Mouse (Mus musculus) MEL (cell line): ENCODE measurements around the gene Slc35g3. TPM values are rescaled to one million over a fixed set of nuclear protein-coding genes. Genes with fewer than 3 reads are reported as not detected.

ENCODE experiments used
- DNase-seq: peaks from one replicate; pipeline ENCODE4 v3.0.0; 2011; ENCODE audit warnings: low read depth, low spot score
- H3K27ac ChIP-seq: 2 replicates; pipeline ENCODE4 v1.5.1; 2012; ENCODE audit warnings: low read depth, mild to moderate bottlenecking, control low read depth, low read length, moderate library complexity; ENCODE audit not compliant: control insufficient read depth
- H3K27me3 ChIP-seq, 2 experiments: fragments of 150-350 bp in 1 of 2; sonication (generic) in 1 of 2; 2 replicates each; pipeline ENCODE4 v1.6.1; 2012; ENCODE audit warnings: low read length in 2 of 2, mild to moderate bottlenecking in 2 of 2, improper control_type of control experiment in 1 of 2, moderate library complexity in 1 of 2; ENCODE audit not compliant: insufficient read depth in 2 of 2, control insufficient read depth in 1 of 2
- H3K36me3 ChIP-seq, 2 experiments: 2 replicates each; pipeline ENCODE4 v1.6.1; 2012 to 2014; ENCODE audit warnings: low read length in 2 of 2, improper control_type of control experiment in 1 of 2, inconsistent platforms in 1 of 2, mild to moderate bottlenecking in 1 of 2; ENCODE audit not compliant: insufficient read depth in 2 of 2, control insufficient read depth in 1 of 2
- H3K4me1 ChIP-seq, 2 experiments: fragments of 150-350 bp in 1 of 2; sonication (generic) in 1 of 2; 2 replicates each; pipeline ENCODE4 v1.6.1; 2012; ENCODE audit warnings: low read length in 2 of 2, improper control_type of control experiment in 1 of 2, mild to moderate bottlenecking in 1 of 2; ENCODE audit not compliant: insufficient read depth in 2 of 2, control insufficient read depth in 1 of 2
- H3K4me3 ChIP-seq, 2 experiments: fragments of 150-350 bp in 1 of 2; sonication (generic) in 1 of 2; 2 replicates each; pipeline ENCODE4 v1.5.1; 2012; ENCODE audit warnings: low read depth in 2 of 2, low read length in 2 of 2, mild to moderate bottlenecking in 2 of 2, moderate library complexity in 2 of 2, control low read depth in 1 of 2, improper control_type of control experiment in 1 of 2; ENCODE audit not compliant: control insufficient read depth in 1 of 2, insufficient read depth in 1 of 2
- H3K79me2 ChIP-seq: 2 replicates; pipeline ENCODE4 v1.6.1; 2012; ENCODE audit warnings: mild to moderate bottlenecking, low read length, moderate library complexity; ENCODE audit not compliant: control insufficient read depth, poor library complexity, insufficient read depth
- H3K9ac ChIP-seq: 2 replicates; pipeline ENCODE4 v1.6.1; 2012; ENCODE audit warnings: low read depth, mild to moderate bottlenecking, control low read depth, low read length, moderate library complexity; ENCODE audit not compliant: control insufficient read depth, poor library complexity, severe bottlenecking
- H3K9me3 ChIP-seq: fragments of 150-350 bp; sonication (generic); replicated peaks from 2 replicates; pipeline ENCODE4 v1.6.1; 2012; ENCODE audit warnings: mild to moderate bottlenecking, low read length, improper control_type of control experiment, moderate library complexity; ENCODE audit not compliant: insufficient read depth
- BHLHE40 ChIP-seq: IDR thresholded peaks from 2 replicates; pipeline ENCODE4 v1.6.1; 2012; ENCODE audit warnings: low read depth, mild to moderate bottlenecking, inconsistent platforms, low read length, improper control_type of control experiment, borderline replicate concordance
- CHD1 ChIP-seq: IDR thresholded peaks from 2 replicates; pipeline ENCODE4 v1.6.1; 2012; ENCODE audit warnings: low read depth, mild to moderate bottlenecking, inconsistent platforms, low read length, improper control_type of control experiment
- CHD2 ChIP-seq: IDR thresholded peaks from 2 replicates; pipeline ENCODE4 v1.6.1; 2011; ENCODE audit warnings: low read length, improper control_type of control experiment
- E2F4 ChIP-seq: IDR thresholded peaks from 2 replicates; pipeline ENCODE4 v1.6.1; 2011; ENCODE audit warnings: low read depth, low read length, improper control_type of control experiment, borderline replicate concordance
- GABPA ChIP-seq: IDR thresholded peaks from 2 replicates; pipeline ENCODE4 v1.6.1; 2012; ENCODE audit warnings: low read depth, mild to moderate bottlenecking, inconsistent platforms, low read length, improper control_type of control experiment, moderate library complexity
- GATA1 ChIP-seq: IDR thresholded peaks from 2 replicates; pipeline ENCODE4 v1.6.1; 2011; ENCODE audit warnings: low read depth, low read length, improper control_type of control experiment
- HCFC1 ChIP-seq: IDR thresholded peaks from 2 replicates; pipeline ENCODE4 v1.6.1; 2012; ENCODE audit warnings: low read depth, mild to moderate bottlenecking, inconsistent platforms, low read length, improper control_type of control experiment, moderate library complexity
- KAT2A ChIP-seq: conservative IDR thresholded peaks from 2 replicates; pipeline ENCODE4 v1.6.1; 2012; ENCODE audit warnings: low read depth, low read length, improper control_type of control experiment, inconsistent platforms
- MAFK ChIP-seq: IDR thresholded peaks from 2 replicates; pipeline ENCODE4 v1.6.1; 2011; ENCODE audit warnings: low read depth, mild to moderate bottlenecking, low read length, improper control_type of control experiment, borderline replicate concordance
- MYC ChIP-seq: IDR thresholded peaks from 2 replicates; pipeline ENCODE4 v1.6.1; 2011; ENCODE audit warnings: low read depth, mild to moderate bottlenecking, low read length, improper control_type of control experiment, moderate library complexity
- NRF1 ChIP-seq: IDR thresholded peaks from 2 replicates; pipeline ENCODE4 v1.6.1; 2014; ENCODE audit warnings: low read depth, mild to moderate bottlenecking, inconsistent platforms, low read length, improper control_type of control experiment, moderate library complexity; ENCODE audit not compliant: poor library complexity, insufficient read depth, severe bottlenecking
- POLR2AphosphoS2 ChIP-seq: IDR thresholded peaks from 2 replicates; pipeline ENCODE4 v1.6.1; 2011; ENCODE audit warnings: low read length, improper control_type of control experiment
- RAD21 ChIP-seq: IDR thresholded peaks from 2 replicates; pipeline ENCODE4 v1.6.1; 2011; ENCODE audit warnings: mild to moderate bottlenecking, low read depth, low read length, improper control_type of control experiment
- TAL1 ChIP-seq: IDR thresholded peaks from 2 replicates; pipeline ENCODE4 v1.6.1; 2012; ENCODE audit warnings: mild to moderate bottlenecking, inconsistent platforms, low read length, moderate library complexity, mixed read lengths
- TBP ChIP-seq: IDR thresholded peaks from 2 replicates; pipeline ENCODE4 v1.8.0; 2011; ENCODE audit warnings: low read depth, low read length, improper control_type of control experiment
- TCF12 ChIP-seq: IDR thresholded peaks from 2 replicates; pipeline ENCODE4 v1.6.1; 2014; ENCODE audit warnings: low read depth, mild to moderate bottlenecking, inconsistent platforms, low read length, improper control_type of control experiment, moderate library complexity
- UBTF ChIP-seq: IDR thresholded peaks from 2 replicates; pipeline ENCODE4 v1.6.1; 2012; ENCODE audit warnings: low read depth, mild to moderate bottlenecking, inconsistent platforms, low read length, improper control_type of control experiment, moderate library complexity, borderline replicate concordance; ENCODE audit not compliant: insufficient read depth
- USF2 ChIP-seq, 2 experiments: IDR thresholded peaks; 2 replicates each; pipeline ENCODE4 v1.6.1; 2011 to 2012; ENCODE audit warnings: improper control_type of control experiment in 2 of 2, low read length in 2 of 2, borderline replicate concordance in 1 of 2, inconsistent platforms in 1 of 2, low read depth in 1 of 2, mild to moderate bottlenecking in 1 of 2; ENCODE audit not compliant: insufficient read depth in 1 of 2
- polyA plus RNA-seq, 2 experiments: library from polyadenylated mRNA; stranded (reverse) in 1 of 2; unstranded in 1 of 2; fragments of >175 nt in 1 of 2; fragments of >200 nt in 1 of 2; gene quantifications; 2 replicates each; pipeline versions ENCODE4 v1.2.1 to v1.2.4; 2012; ENCODE audit warnings: low replicate concordance in 2 of 2, low read depth in 1 of 2; ENCODE audit not compliant: insufficient read length in 2 of 2, insufficient read depth in 1 of 2, missing spikeins in 1 of 2
- total RNA-seq: library from RNA; depleted of rRNA; stranded (reverse); fragments of 300-350 nt; gene quantifications from 2 replicates; pipeline ENCODE4 v1.2.3, GENCODE M21; 2012

Gene Slc35g3
- total and polyA plus RNA-seq, 3 experiments, result 0.08 to 0.22 TPM; not detected in 1

- H3K27me3 ChIP-seq, result no peaks in the 10 kb centered on the region
- H3K4me1 ChIP-seq, result no peaks in the 10 kb centered on the region
- TF ChIP-seq POLR2AphosphoS2, result no peak
- no peak for TF ChIP-seq TBP
- no peak for TF ChIP-seq UBTF
- no peak for TF ChIP-seq HCFC1
- no peak for TF ChIP-seq BHLHE40
- no peak for TF ChIP-seq USF2 (IDR thresholded peaks at IDR 0.05; ENCODE audit: borderline replicate concordance in 1 of 2, insufficient read depth in 1 of 2, low read depth in 1 of 2, low read length in 2 of 2)
- no peak for TF ChIP-seq NRF1
- no peak for TF ChIP-seq RAD21
- no peak for TF ChIP-seq TAL1
- TF ChIP-seq E2F4, result no peak
- no peak for TF ChIP-seq CHD2
- TF ChIP-seq GABPA, result no peak
- TF ChIP-seq MAFK, result no peak
- no peak for TF ChIP-seq KAT2A
- no peak for TF ChIP-seq MYC
- no peak for TF ChIP-seq TCF12
- no peak overlapping the region for H3K9ac ChIP-seq
- no peak overlapping the region for H3K27ac ChIP-seq
- H3K79me2 ChIP-seq, result no peaks in the 10 kb centered on the region
- no peaks in the 10 kb centered on the region for H3K9me3 ChIP-seq
- no peak for DNase-seq
- no peaks in the 10 kb centered on the region for H3K36me3 ChIP-seq
- H3K4me3 ChIP-seq, result no peak overlapping the region
Observed at GRCm38 (mm10) chr11:69775716-69776115, 13.9 kb upstream of the Slc35g3 start.

- no peak for TF ChIP-seq GATA1
- TF ChIP-seq CHD1, result no peak
- no peak for TF ChIP-seq UBTF
- TF ChIP-seq, all 39 proteins: peak for 0
- H3K9ac ChIP-seq, result no peak overlapping the region
- no peak overlapping the region for H3K4me3 ChIP-seq
- DNase-seq, result no peak
- no peaks in the 10 kb centered on the region for H3K9me3 ChIP-seq
- no peak overlapping the region for H3K27ac ChIP-seq
- no peaks in the 10 kb centered on the region for H3K36me3 ChIP-seq
- no peaks in the 10 kb centered on the region for H3K4me1 ChIP-seq
- no peaks in the 10 kb centered on the region for H3K27me3 ChIP-seq
- H3K79me2 ChIP-seq, result no peaks in the 10 kb centered on the region
Observed at GRCm38 (mm10) chr11:69774961-69775360, 13.2 kb upstream of the Slc35g3 start.
